Mouse (Mus musculus) heart, postnatal 36 days (tissue): ENCODE results near the gene Arhgef15. TPM values are rescaled to one million over a fixed set of nuclear protein-coding genes. Genes with fewer than 3 reads are reported as not detected.
"Not testable (repeated sequence)": the region's sequence is repeated elsewhere in the genome, so short reads cannot be mapped to it uniquely, and the experiment has no call there.

Experiments used
- DNase-seq, 2 experiments: peaks; one replicate each; pipeline ENCODE4 v3.0.0; 2021 to 2022
- intact Hi-C: fragments of 180-260 bp; cut with DNase I; formaldehyde crosslinking; loops from one replicate; pipeline ENCODE4 v1.15.1; 2025
- total RNA-seq, 2 experiments: library from RNA; stranded (reverse); gene quantifications; 2 replicates each; pipeline ENCODE4 v1.2.3; 2021

The Arhgef15 gene
- total RNA-seq: 10 to 100 TPM; 25.6 to 32.5 TPM

GRCm38 (mm10) chr11:68957308-68957707 lies at the start of gene Arhgef15:
TSS of gene Arhgef15 (minus strand) at chr11:68957480.
- peak in 1 of 2 experiments; percentile 42 for DNase-seq
- intact Hi-C loops: loop anchor here (2.0 kb wide), 1 partner anchor 51 kb away; no protein-coding TSS in a partner anchor

GRCm38 (mm10) chr11:69006575-69006974 lies 49.3 kb upstream of the Arhgef15 start:
- intact Hi-C loops, DNase-seq: not testable (repeated sequence)

GRCm38 (mm10) chr11:69005193-69005592 lies 47.9 kb upstream of the Arhgef15 start:
- no peak for DNase-seq
- intact Hi-C loops: no loop called here

- DNase-seq: no peak
- intact Hi-C loops: no loop called here
These were observed 46.3 kb upstream of the Arhgef15 start for GRCm38 (mm10) chr11:69003592-69003991.

GRCm38 (mm10) chr11:69002782-69003181 lies 45.5 kb upstream of the Arhgef15 start:
- DNase-seq, intact Hi-C loops: not testable (repeated sequence)

GRCm38 (mm10) chr11:68997080-68997479 lies 39.8 kb upstream of the Arhgef15 start:
- DNase-seq: no peak
- intact Hi-C loops: no loop called here

- intact Hi-C loops: no loop called here
- no peak for DNase-seq
These were observed 37.1 kb upstream of the Arhgef15 start for GRCm38 (mm10) chr11:68994377-68994776.

GRCm38 (mm10) chr11:68993122-68993521 lies 35.8 kb upstream of the Arhgef15 start:
- intact Hi-C loops: no loop called here
- DNase-seq: no peak

- no peak for DNase-seq
These were observed 31.1 kb upstream of the Arhgef15 start for GRCm38 (mm10) chr11:68988341-68988740.

GRCm38 (mm10) chr11:68987365-68987882 lies 30.1 kb upstream of the Arhgef15 start:
- DNase-seq: no peak
- intact Hi-C loops: no loop called here

More at GRCm38 (mm10) chr11:68988341-68988740, 31.1 kb upstream of the Arhgef15 start:
- intact Hi-C loops: no loop called here

GRCm38 (mm10) chr11:68982639-68983369 lies 25.5 kb upstream of the Arhgef15 start:
- intact Hi-C loops: loop anchor here (1.0 kb wide), 2 partner anchors 16 to 79 kb away; no protein-coding TSS in a partner anchor

GRCm38 (mm10) chr11:68980919-68981318 lies 23.6 kb upstream of the Arhgef15 start:
- DNase-seq: no peak
- intact Hi-C loops: no loop called here

More at GRCm38 (mm10) chr11:68982639-68983369, 25.5 kb upstream of the Arhgef15 start:
- DNase-seq: peak; percentile 74 to 82

- no peak for DNase-seq
- intact Hi-C loops: no loop called here
These were observed 22.0 kb upstream of the Arhgef15 start for GRCm38 (mm10) chr11:68979320-68979733.

- no peak for DNase-seq
- intact Hi-C loops: no loop called here
These were observed 18.3 kb upstream of the Arhgef15 start for GRCm38 (mm10) chr11:68975601-68976000.

- DNase-seq: no peak
- intact Hi-C loops: no loop called here
These were observed 17.8 kb upstream of the Arhgef15 start, which contains the start of gene Rangrf for GRCm38 (mm10) chr11:68975085-68975484. TSS of gene Rangrf (minus strand) at chr11:68975185.

GRCm38 (mm10) chr11:68974059-68974450 lies 16.8 kb upstream of the Arhgef15 start:
- intact Hi-C loops: no loop called here
- DNase-seq: no peak

- peak; percentile 85 for DNase-seq
These were observed 16.2 kb upstream of the Arhgef15 start for GRCm38 (mm10) chr11:68973250-68974058.

GRCm38 (mm10) chr11:68970232-68970631 lies 13.0 kb upstream of the Arhgef15 start:
- intact Hi-C loops: no loop called here
- peak in 1 of 2 experiments; percentile 41 for DNase-seq

More at GRCm38 (mm10) chr11:68973250-68974058, 16.2 kb upstream of the Arhgef15 start:
- intact Hi-C loops: not testable (repeated sequence)

- intact Hi-C loops: loop anchor here (5.0 kb wide), 1 partner anchor 44 kb away; no protein-coding TSS in a partner anchor
These were observed 11.5 kb upstream of the Arhgef15 start for GRCm38 (mm10) chr11:68968752-68969151.

GRCm38 (mm10) chr11:68967337-68968282 lies 10.3 kb upstream of the Arhgef15 start, which contains the start of gene Slc25a35:
TSS of gene Slc25a35 (plus strand) at chr11:68968131.
- DNase-seq: peak; percentile 86 to 93
- intact Hi-C loops: loop anchor here (1.0 to 5.0 kb wide), 3 partner anchors 15 to 69 kb away; no protein-coding TSS in a partner anchor

More at GRCm38 (mm10) chr11:68968752-68969151, 11.5 kb upstream of the Arhgef15 start:
- DNase-seq: no peak
